22 mouse cellular contexts compared by ENCODE assay signal in the genomic region with DNA sequence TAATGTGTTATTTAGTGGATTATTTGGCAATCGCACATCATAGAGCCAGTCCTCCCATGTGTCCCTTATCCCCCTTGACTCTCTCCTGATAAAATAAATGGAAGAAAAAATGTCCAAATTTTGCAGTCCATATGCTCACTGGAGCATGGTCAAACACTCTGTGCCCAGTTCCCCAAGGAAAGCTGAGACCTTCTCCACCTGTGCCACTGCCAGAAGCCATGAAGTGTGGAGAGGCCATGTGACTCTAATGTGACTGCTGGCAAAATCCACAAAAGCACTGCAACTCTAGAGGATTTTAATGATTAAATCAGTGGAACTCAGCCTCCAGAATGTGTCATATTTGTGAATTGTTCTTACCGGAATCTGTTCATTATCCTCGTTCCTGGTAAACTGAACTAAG.
DNase-seq lines count a peak whose midpoint lies in the region; ATAC-seq and TF ChIP-seq lines count a peak whose summit lies in the region.
"Had no signal": no experiment of that assay in that cellular context is flagged by ENCODE, and none has a peak within 500 bp of the region (broad histone marks: within the 10 kb centered on the region; RNA-seq: fewer than 3 reads in every experiment).

No protein-coding gene starts in this region.

- no peak for ATAC-seq in embryonic facial prominence, embryonic 14.5 days (ENCODE audit: low read depth)
- ATAC-seq: CD4-positive, CD25-positive, alpha-beta regulatory T cell, adult 4 months had no signal

- 80% methylated on average over 3 of the region's 3 CpGs for WGBS in embryonic facial prominence, embryonic 14.5 days
- WGBS in embryonic facial prominence, embryonic 10.5 days, result 91% methylated on average over 3 of the region's 3 CpGs
- 48% methylated on average over 3 of the region's 3 CpGs for WGBS in kidney, adult 2 months

- no peak overlapping the region for H3K9ac ChIP-seq in embryonic facial prominence, embryonic 14.5 days (ENCODE audit: low read depth, low read length)
- H3K9ac ChIP-seq: embryonic facial prominence, embryonic 13.5 days; heart, embryonic 12.5 days; hindbrain, embryonic 12.5 days; liver, embryonic 13.5 days; neural tube, embryonic 12.5 days had no signal

- no peak overlapping the region for H3K27ac ChIP-seq in embryonic facial prominence, embryonic 14.5 days (replicated peaks; ENCODE audit: low read depth, low read length)
- no peak overlapping the region for H3K27ac ChIP-seq in embryonic facial prominence, embryonic 10.5 days (replicated peaks)
- no peak overlapping the region for H3K27ac ChIP-seq in kidney, adult 2 months (ENCODE audit: insufficient read depth, low read depth, low read length)
- H3K27ac ChIP-seq: embryonic facial prominence, embryonic 13.5 days; hindbrain, embryonic 12.5 days; liver, embryonic 13.5 days; neural tube, embryonic 12.5 days had no signal

- H3K4me1 ChIP-seq in embryonic facial prominence, embryonic 14.5 days (ENCODE audit: control insufficient read depth, insufficient read depth, low read length), result no peaks in the 10 kb centered on the region
- no peaks in the 10 kb centered on the region for H3K4me1 ChIP-seq in embryonic facial prominence, embryonic 10.5 days
- H3K4me1 ChIP-seq in kidney, adult 2 months (ENCODE audit: control insufficient read depth, insufficient read depth, low read length), result no peaks in the 10 kb centered on the region
- H3K4me1 ChIP-seq: embryonic facial prominence, embryonic 13.5 days; heart, embryonic 12.5 days; hindbrain, embryonic 12.5 days; liver, embryonic 13.5 days; megakaryocyte, embryonic 14.5 days; neural tube, embryonic 12.5 days had no signal

- no peaks in the 10 kb centered on the region for H3K27me3 ChIP-seq in embryonic facial prominence, embryonic 14.5 days (replicated peaks; ENCODE audit: control insufficient read depth, insufficient read depth, low read length)
- H3K27me3 ChIP-seq in embryonic facial prominence, embryonic 10.5 days (replicated peaks; ENCODE audit: low read depth, poor library complexity, severe bottlenecking), result no peaks in the 10 kb centered on the region
- H3K27me3 ChIP-seq in kidney, adult 2 months (replicated peaks; ENCODE audit: control insufficient read depth, insufficient read depth, low read length), result no peaks in the 10 kb centered on the region
- H3K27me3 ChIP-seq: embryonic facial prominence, embryonic 13.5 days; heart, embryonic 12.5 days; hindbrain, embryonic 12.5 days; liver, embryonic 13.5 days; megakaryocyte, embryonic 14.5 days; neural tube, embryonic 12.5 days had no signal

- no peaks in the 10 kb centered on the region for H3K9me3 ChIP-seq in embryonic facial prominence, embryonic 14.5 days (ENCODE audit: control insufficient read depth, low read length)
- H3K9me3 ChIP-seq in embryonic facial prominence, embryonic 10.5 days, result no peaks in the 10 kb centered on the region
- H3K9me3 ChIP-seq: embryonic facial prominence, embryonic 13.5 days; heart, embryonic 12.5 days; hindbrain, embryonic 12.5 days; liver, embryonic 13.5 days; megakaryocyte, embryonic 14.5 days; neural tube, embryonic 12.5 days had no signal

- TF ChIP-seq POLR2A in kidney, adult 2 months (IDR thresholded peaks at IDR 0.05; ENCODE audit: low read depth, low read length), result no peak

- no peak for TF ChIP-seq CTCF in kidney, adult 2 months (conservative IDR thresholded peaks at IDR 0.05; ENCODE audit: insufficient read depth, insufficient read length, low read depth, low read length)

- DNase-seq in embryonic facial prominence, embryonic 14.5 days (ENCODE audit: low spot score), result peak; percentile 1
- DNase-seq in embryonic facial prominence, embryonic 10.5 days (ENCODE audit: low spot score), result no peak
- DNase-seq in kidney, adult 2 months, result peak; percentile 71
- no peak for DNase-seq in kidney, postnatal 4 days
- DNase-seq in kidney, adult 8-10 months, result peak; percentile 43 to 49
- peak; percentile 10 to 41 for DNase-seq in kidney, postnatal 25 days
- DNase-seq in lung, postnatal 14 days, result no peak
- DNase-seq: adrenal gland, postnatal 14 days; gastrocnemius, postnatal 25 days; heart, adult 18-20 months; heart, postnatal 10 days; liver, embryonic 13.5 days; lung, adult 2 months; retina, postnatal 1 day; right cerebral cortex, postnatal 25 days; spleen, adult 18-20 months had no signal

- no peaks in the 10 kb centered on the region for H3K36me3 ChIP-seq in embryonic facial prominence, embryonic 14.5 days (ENCODE audit: control insufficient read depth, insufficient read depth, low read length)
- H3K36me3 ChIP-seq in embryonic facial prominence, embryonic 10.5 days (replicated peaks), result no peaks in the 10 kb centered on the region
- H3K36me3 ChIP-seq in kidney, adult 2 months (ENCODE audit: control insufficient read depth, insufficient read depth, low read length), result no peaks in the 10 kb centered on the region
- H3K36me3 ChIP-seq: embryonic facial prominence, embryonic 13.5 days; heart, embryonic 12.5 days; hindbrain, embryonic 12.5 days; liver, embryonic 13.5 days; neural tube, embryonic 12.5 days had no signal

- H3K4me3 ChIP-seq in embryonic facial prominence, embryonic 14.5 days (ENCODE audit: low read depth, low read length), result no peak overlapping the region
- H3K4me3 ChIP-seq in embryonic facial prominence, embryonic 10.5 days, result no peak overlapping the region
- no peak overlapping the region for H3K4me3 ChIP-seq in kidney, adult 2 months (ENCODE audit: insufficient read depth, low read depth, low read length)
- H3K4me3 ChIP-seq: embryonic facial prominence, embryonic 13.5 days; heart, embryonic 12.5 days; hindbrain, embryonic 12.5 days; liver, embryonic 13.5 days; megakaryocyte, embryonic 14.5 days; neural tube, embryonic 12.5 days had no signal

- no peak overlapping the region for H3K4me2 ChIP-seq in embryonic facial prominence, embryonic 14.5 days (ENCODE audit: low read depth, low read length)
- H3K4me2 ChIP-seq: embryonic facial prominence, embryonic 13.5 days; heart, embryonic 12.5 days; hindbrain, embryonic 12.5 days; liver, embryonic 13.5 days; neural tube, embryonic 12.5 days had no signal

Comparison
In these comparisons a context has a peak if more than half of its experiments do, and no peak if none do; other contexts are left out.
1. DNase-seq: peak in embryonic facial prominence, embryonic 14.5 days (single experiment), kidney, adult 2 months (single experiment), kidney, adult 8-10 months (2 of 2) and kidney, postnatal 25 days (2 of 2); none in embryonic facial prominence, embryonic 10.5 days (single experiment), kidney, postnatal 4 days (0 of 2) and lung, postnatal 14 days (single experiment).